Mouse (Mus musculus) mouse trophoblast stem cell (cell line): ENCODE results near the gene Znfx1.

ENCODE experiments used
- in situ Hi-C, 2 experiments: fragments of 300-500 bp; cut with MseI, MboI; formaldehyde crosslinking; loops; 2 replicates in 1 of 2; 3 replicates in 1 of 2; pipeline ENCODE4 v1.15.1; 2025

The Znfx1 gene

DNA sequence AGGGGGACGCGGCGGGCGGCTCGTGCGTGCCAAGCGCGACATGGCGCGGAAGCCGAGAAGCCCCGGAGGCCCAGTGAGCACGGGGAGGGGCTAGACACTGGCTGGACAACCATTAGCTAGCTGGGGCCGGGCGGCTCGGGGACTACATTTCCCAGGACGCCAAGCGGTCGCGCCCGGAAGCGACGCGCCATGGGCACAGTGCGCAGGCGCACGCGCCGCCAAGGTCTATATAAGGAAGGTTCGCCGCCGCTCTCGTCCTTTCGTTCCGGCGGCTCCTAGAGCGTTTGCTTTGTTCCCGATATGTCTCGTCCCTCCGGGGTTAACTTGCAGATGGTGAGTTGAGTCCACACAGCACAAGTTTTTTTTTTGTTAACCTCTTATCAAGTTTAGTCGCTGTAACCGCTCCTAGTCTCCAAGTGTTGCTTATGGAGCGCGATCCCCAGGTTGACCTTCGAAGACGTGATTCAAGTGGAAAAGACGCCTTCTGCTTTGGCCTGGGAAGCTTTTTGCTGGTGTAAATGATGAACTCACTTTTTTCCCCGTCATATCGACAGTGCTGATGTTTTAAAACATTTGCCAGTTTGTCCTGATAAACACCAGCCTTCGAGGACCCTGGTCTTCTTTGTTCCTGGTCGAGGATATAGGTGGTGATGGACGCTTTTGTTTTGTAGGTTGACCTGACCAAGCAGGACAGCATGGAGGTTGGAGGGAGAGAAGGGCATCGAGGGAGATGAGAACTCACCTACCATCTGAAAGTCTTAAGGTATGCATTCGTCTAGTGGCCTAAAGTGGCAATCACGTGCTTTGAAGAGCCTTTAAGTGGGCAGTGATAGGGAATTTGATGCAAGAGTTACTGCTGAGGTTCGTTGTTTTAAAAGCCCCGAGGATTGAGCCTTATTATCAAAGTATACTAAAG is at the start of gene Znfx1:
Znfx1 (minus strand) TSS at position 51 of the 916 bp plus-strand sequence.
- in situ Hi-C loops: no loop called here

DNA sequence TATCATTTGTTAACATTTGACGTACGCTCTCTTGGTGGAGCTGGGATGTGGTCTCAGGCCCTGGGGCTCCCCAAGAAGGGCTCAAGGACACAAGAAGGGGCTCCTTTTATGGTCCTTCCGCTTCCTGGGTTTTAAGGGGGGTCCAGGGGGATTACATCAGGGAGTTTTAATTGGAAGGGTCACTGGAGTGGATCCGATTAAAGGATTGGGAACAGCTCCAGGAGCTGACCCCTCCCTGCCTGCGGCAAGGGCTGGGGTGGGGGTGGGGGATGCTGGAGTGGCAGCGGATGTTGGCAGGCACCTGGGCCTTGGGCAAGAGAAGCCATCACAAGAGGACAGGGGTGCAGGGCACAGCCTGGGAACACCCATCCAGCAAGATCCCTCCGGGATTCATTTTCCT is 49.4 kb upstream of the Znfx1 start:
- in situ Hi-C loops: loop anchor here (5.0 to 10.0 kb wide), 2 partner anchors 83 to 90 kb away; partner anchors contain the start of gene Kcnb1 (in 1 of the 2)

DNA sequence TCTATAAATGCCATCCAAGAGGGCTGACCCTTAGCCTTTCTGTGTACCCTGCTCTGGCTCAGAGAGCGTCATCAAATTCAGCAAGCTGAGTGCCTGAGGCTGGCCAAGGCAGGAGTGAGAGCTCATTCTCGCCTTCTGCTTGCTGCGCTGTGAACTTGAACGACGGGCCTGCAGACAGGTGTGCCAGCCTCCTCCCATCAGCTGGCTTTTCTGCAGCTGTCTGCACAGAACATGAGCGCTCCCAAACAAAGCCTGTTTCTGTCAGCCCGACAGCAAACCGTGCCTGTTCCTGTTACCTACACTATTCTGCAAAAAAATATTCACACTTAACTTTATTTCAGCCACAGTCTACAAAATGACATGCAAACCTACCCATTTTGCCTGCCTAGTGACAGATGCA is 46.7 kb upstream of the Znfx1 start:
- in situ Hi-C loops: no loop called here

DNA sequence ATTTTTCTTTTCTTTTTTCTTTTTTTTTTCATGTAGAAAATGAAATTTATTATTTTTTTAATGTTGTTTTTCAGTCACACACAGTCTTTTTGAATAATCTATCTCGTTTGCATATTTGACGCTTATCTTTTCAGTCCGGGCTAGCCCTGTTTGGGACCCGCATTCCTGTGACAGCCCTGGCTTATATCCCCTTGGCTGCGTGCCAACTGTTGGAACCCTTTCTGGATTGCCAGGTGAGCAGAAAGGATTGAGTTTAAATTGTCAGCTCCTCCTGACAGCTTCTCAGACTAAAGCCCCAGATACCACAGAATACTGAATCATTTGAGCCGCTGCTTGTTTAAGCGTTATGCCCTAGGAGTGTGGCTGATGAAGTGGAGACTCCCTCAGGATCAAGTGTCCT is 40.7 kb upstream of the Znfx1 start:
- in situ Hi-C loops: no loop called here

DNA sequence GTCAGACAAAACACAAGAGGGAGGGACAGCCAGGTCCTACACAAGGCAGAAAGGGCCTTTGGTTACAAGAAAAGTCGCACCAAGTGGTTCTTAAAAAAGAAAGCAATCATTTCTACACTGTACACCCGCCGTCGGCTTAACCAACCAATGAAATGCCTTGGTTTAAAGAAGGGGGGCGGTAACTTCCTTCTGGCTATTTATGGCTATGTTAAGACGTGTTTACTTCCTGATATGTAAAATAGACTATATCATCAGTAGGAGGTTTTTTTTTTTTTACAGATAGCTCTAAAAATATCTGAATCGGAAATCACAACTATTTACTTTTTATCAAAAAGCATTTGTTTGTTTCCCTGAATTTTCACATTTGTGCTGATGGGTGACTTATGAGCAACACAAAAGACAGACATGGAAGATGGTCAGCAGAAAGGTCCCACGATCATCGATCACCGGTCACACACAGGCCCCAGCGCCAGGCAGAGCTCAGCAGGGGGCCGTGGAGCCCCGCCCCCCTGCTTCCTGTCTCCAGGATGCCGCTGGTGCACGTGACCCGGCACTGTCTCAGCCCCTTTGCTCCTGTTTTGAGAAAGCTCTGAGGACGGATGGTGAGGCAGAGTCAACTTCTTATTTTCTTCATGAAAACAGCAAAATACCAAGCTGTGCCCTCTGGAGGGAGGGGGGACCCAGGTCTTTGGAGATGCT is 39.1 kb upstream of the Znfx1 start:
- in situ Hi-C loops: no loop called here

DNA sequence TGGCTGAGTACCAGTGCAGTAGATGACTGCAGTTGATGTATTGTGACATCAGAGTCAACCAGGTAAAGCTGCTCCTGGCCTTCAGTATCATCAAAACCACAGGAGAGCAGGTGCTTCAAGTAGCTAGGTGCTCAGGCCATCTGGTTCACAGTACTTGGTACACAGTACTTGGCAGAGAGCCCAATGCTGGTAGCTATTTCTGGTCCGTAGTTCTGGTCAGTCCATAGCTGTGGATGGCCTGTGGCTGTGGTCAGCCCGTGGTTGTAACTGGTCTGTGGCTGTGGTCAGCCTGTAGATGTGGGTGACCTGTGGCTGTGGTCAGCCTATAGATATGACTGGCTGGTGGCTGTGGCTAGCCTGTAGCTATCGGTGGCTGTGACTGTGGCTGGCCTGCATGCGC is 31.9 kb upstream of the Znfx1 start:
- in situ Hi-C loops: no loop called here

DNA sequence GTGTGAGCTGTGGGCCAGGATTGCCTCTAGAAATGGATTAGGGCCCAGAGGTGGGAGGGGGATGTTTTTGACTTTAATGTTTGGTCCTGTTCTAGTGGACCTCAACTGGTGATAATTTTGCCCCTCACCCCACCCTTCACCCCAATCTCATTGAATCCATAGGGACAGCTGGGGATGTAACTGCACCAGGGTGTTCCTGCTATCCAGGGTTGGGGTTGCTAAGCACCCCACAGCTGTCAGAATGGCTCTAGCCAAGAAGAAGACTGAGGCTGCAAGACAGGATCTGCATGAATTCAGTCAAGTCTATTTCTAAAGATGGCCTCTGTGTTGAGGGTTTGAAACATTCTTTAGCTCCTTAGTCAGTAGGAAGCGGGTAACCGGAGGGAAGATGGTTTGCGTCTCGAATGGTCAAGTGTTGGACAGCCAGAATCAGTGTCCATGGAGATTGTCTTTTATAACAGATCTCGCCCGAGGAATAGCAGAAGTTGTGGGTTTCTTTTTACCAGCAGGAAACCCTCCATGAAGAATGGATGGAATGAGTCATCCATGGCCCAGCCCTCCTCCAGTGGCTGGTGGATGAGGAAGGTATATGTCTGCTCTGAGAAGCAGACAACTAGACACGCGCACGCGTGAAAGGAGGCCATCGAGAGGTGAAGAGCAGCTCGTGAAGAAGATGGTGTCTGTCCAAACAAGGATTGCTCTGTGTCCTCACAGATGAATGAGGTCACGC is 30.5 kb upstream of the Znfx1 start:
- in situ Hi-C loops: no loop called here

DNA sequence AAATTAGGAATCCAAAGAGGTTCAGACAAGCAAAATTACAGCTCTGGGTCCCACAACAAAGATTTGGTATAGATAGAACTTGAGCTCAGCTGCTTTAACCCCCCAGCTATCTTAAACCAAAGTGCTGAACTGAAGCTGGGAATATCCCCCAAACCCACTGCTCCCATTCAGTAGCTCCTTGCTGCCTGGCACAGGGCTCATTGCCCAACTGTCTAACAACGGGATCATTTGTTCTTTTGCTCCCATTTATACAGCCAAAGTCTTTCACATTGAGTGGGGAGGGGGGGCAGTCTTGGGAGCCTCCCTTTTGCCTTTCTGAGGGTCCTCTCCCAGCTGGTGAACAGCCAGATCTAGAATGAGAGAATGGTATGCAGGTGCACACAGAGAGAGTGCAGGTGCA is 27.5 kb upstream of the Znfx1 start:
- in situ Hi-C loops: no loop called here

DNA sequence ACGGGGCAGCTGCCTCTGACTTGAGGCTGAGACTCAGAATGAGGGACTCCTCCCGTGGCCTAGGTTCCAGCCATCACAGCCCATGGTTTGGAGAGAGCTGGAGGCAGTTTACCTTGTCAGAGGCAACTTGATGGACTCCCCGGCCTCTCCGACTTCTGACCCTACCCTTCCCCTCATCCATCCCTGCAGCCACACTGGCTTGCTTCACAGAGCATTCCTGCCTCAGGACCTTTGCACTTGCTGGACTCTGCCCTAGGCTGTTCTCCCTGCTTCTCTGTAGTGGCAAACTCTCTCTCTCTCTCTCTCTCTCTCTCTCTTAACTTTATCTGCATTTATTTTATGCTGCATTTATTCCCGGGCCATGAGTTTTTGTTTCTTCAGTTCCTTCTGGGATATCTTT is 24.0 kb upstream of the Znfx1 start:
- in situ Hi-C loops: no loop called here

DNA sequence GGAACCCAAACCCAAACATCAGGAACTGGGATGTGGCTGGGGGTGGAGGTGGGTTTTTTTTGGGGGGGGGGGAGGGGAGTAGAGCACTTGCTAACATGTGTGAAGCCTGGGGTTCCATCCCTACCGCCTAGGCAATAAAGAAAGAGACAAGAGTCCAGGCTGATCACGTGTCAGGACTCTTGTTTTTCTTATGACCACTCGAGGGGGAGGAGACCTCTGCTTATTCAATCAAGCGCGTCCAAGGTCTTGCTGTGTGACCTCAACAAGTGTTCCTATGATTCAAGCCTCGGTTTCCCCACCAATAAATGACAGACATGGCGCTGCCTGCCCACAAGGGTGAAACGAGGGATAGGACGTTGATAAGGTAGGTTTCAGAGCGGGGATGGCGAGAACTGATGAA is 23.3 kb upstream of the Znfx1 start:
- in situ Hi-C loops: no loop called here

DNA sequence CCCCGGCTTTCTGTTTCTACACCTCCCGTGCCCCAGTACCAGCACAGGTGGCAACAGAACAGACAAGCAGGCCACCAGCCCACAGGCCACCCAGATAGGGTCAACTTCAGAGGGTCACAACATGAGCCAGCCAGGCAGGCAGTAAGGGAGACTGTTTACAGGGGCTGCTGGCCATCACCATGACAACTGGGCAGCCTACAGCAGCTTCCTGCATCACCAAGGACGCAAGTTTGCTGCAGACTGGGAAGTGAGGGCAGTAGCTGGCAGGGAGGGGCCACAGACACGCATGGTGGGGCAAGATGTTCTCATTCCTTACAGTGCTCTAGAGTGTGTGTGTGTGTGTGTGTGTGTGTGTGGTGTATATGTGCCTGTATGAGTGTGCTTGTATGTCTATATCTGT is 18.8 kb upstream of the Znfx1 start:
- in situ Hi-C loops: no loop called here

DNA sequence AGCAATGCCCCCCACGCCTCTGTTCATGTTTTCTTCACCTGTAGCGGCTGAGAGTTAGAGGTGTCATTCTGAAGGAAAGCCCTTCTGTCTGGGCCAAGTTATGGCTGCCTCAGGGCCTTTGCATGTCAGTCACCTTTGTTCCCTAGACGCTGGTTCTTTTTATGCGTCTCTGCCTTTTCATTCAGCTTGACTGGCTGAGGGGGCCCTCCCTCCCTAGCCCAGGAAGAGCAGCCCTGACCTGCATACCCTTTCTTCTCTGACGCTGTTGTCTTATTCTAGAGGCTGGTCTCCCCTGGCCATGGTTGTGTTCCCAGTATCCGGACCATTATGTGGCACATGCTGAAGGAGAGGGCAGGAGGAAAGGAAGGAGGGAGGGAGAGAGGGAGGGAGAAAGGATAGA is 18.3 kb upstream of the Znfx1 start:
- in situ Hi-C loops: no loop called here

DNA sequence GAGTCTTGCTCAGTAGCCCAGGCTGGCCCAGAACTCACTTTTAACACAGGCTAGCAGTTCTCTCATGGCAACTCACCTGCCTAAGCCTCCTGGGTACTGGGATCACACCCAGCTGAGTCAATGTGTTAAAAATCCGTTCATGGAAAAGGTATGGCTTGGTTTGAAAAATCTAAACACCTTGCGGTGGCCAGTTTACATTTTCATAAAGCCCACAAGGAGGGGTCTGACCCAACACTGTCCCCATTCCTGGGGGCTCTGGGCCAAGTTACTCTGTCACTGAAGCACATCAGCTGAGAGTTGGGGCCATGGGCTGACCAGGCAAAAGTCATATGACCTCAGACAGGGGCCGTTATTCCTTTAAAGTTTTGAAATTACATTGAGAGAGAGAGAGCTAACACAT is 17.6 kb upstream of the Znfx1 start:
- in situ Hi-C loops: no loop called here

DNA sequence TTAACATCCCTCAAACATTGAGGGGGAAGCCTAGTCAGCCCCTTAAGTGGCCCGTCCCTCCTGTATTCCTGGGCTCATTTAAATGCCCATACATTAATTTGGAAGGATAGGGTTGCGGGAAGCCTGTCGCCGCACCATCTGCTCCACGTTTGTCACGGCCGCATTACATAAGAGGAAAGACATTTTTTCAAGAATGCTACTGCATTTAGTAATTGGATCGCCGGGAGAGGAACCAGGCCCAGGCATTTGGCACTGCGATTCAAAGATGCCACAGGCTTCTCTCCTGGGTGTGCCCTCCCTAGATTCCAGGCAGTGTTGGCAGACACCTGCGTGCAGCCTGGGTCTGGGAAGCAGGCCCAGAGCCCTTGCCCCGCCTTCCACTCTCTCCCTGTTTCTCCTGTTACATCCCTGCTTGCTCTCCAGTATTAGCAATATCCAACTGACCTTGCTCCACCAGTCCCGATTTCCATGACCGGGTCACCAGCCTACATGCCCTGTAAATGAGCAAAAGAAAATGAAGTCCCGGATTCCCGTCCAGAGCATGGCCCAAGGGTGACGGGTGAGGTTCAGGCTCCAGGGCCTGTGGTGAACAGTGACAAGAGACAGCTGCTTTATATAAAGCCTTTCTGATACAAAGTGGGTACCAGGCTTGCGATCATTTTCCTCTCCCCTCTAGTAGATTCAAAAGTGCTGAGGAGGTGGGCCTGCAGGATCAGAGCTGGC is 16.9 kb upstream of the Znfx1 start:
- in situ Hi-C loops: loop anchor here in 1 of 2 experiments (5.0 kb wide), 1 partner anchor 133 kb away; no protein-coding TSS in a partner anchor

DNA sequence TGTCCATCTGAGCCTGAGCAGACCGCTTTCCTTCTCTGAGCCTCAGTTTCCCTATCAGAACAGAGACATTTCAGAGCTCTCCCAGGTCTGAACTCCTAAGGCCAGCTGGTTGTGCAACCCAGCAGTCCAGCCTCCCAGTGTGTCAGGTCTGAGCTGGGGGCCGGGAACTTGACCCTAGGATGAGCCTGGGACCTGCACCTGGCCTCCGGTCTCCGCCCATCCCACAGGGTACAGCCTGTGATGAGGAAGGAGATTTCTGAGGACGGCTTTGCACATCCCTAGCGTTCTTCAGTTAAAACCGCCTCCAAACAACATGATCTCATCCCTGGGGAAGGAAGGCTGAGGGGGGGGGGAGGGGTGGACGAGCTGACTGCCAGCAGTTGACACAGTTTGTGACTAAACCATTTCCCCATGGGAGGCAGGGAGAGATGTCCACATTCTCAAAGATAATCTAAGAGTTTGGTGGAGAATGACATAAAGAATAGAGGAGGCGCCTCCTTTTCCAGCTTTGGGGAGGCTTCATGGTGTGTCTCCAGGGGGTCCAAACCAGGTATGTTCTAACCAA is 16.2 kb upstream of the Znfx1 start:
- in situ Hi-C loops: loop anchor here in 1 of 2 experiments (5.0 kb wide), 1 partner anchor 133 kb away; no protein-coding TSS in a partner anchor

DNA sequence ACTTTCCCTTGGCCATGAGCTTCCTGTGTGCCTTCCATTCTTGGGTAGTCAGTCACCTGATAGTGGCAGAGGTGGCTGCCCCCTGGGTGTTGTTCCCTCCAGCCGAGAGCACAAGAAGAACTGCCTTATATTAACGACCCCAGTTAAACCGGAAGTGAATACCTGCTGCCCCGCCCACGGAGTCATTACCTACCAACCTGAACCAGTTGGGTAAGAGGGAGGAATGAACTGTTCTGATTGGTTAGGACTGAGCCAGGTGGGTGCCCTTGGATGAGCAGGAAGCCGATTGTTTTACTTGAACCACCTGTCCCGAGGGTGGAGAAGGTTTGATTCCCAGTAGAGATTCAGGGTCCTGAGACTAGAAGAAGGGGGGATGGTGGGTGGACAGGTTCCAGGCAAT is 15.7 kb upstream of the Znfx1 start:
- in situ Hi-C loops: loop anchor here in 1 of 2 experiments (5.0 kb wide), 1 partner anchor 134 kb away; no protein-coding TSS in a partner anchor

DNA sequence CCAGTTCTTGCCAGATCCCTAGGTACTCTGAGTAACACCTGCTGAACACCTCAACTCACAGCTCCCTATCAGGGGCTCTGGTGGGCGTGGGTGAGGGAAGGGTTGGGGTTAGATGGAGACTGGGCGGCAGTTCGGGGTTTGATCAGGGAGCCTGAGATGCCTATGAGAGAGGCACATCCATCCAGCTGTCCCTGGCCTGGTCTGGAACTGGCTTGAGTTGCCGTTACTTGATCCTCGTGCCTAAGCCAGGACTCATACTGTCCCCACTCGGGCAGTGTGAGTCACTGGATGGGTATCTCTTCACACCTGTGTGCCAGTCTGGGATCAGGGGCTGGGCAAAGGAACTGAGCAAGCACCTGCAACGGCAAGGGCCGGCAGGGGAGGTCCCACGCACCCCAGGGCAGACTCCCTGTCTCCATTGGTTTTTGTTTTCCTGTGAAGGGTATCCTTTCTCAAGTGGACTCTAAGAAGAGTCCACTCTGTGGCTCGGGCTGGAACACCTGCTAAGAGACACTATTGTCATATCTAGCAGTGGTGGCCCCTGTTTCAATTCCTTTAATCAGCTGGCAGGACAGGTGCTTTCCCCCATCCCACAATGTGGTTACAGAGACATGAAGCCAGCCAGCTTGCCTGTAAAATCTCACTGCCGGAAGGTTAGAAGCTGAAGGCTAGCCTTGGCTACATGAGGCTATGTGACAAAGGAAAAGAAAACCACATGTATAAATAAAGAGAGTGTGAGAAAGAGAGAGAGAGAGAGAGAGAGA is 14.6 kb upstream of the Znfx1 start:
- in situ Hi-C loops: loop anchor here in 1 of 2 experiments (5.0 kb wide), 1 partner anchor 135 kb away; no protein-coding TSS in a partner anchor

DNA sequence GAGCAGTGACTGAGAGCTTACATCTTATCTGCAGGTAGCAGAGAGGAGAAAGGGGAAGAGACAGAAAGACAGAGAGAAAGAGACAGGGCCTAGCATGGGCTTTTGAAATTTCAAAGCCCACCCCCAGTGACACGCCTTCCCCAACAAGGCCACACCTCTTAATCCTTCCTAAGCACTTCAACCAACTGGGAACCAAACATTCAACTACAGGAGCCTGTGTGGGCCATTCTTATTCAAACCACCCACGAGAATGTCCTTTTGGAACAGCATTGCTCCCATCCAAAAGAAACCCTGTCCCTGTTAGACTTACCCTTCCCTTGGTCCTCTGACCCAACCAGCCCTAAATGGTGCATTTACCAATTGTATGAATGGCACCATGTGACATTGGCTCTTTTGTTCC is 13.9 kb upstream of the Znfx1 start:
- in situ Hi-C loops: loop anchor here in 1 of 2 experiments (5.0 kb wide), 1 partner anchor 136 kb away; no protein-coding TSS in a partner anchor

DNA sequence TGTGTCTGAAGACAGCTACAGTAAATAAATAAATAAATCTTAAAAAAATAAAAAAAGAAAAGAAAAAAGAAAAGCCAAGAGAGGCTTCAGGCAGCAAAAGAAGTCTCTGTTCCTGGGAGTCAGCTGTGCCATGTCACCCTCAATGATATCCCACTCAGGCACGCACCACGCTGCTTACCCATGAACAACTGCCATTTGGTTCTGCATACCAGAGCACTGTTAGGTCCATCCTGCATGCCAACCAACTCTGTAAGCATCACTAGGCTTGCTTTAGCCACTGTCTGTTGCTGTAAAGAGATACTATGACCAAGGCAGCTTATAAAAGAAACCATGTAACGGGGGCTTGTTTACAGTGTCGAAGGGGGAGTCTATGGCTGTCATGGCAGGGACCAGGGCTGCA is 13.5 kb upstream of the Znfx1 start:
- in situ Hi-C loops: loop anchor here in 1 of 2 experiments (5.0 kb wide), 1 partner anchor 136 kb away; no protein-coding TSS in a partner anchor

DNA sequence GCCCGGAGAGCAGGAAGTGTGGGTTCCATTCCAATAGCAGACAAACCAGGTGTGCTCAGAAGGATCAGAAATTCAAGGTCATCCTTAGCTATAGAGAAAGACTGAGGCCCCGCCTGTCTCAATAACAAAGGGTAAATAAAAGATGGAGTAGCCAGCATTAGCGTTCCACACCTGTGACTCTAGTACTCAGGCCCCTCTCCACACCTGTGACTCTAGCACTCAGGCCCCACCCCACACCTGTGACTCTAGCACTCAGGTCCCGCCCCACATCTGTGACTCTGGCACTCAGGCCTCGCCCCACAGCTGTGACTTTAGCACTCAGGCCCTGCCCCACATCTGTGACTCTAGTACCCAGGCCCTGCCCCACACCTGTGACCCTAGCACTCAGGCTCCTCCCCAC is 11.8 kb upstream of the Znfx1 start:
- in situ Hi-C loops: loop anchor here in 1 of 2 experiments (5.0 kb wide), 1 partner anchor 138 kb away; no protein-coding TSS in a partner anchor
